Mouse (Mus musculus) lung, adult 2 months (tissue): ENCODE data around the gene Micall1.

Experiments
- CTCF ChIP-seq: fragments of 200-500 bp; IDR thresholded peaks from 2 replicates; pipeline ENCODE4 v1.5.1; 2011; ENCODE audit warnings: mild to moderate bottlenecking, low read length, control low read depth; ENCODE audit not compliant: insufficient read depth
- POLR2A ChIP-seq: fragments of 200-500 bp; IDR thresholded peaks from 2 replicates; pipeline ENCODE4 v1.6.1; 2011; ENCODE audit warnings: low read depth, mild to moderate bottlenecking, control low read depth, low read length, borderline replicate concordance; ENCODE audit errors: extremely low read depth

DNA sequence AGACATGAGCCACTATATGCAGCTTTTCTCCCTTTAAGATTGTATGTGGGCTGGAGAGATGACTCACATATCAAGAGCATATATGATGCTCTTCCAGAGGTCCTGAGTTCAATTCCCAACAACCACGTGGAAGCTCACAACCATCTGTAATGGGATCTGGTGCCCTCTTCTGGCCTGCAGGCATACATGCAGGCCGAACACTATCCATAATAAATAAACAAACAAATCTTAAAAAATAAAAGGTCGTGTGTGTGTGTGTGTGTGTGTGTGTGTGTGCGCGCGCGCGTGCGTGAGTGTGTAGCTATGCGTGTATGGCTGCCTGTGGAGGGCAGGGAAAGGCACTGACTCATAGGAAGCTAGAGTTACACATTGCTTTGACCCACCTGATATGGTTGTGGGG is 30.9 kb downstream of the Micall1 start:
- TF ChIP-seq CTCF = peak; percentile 61
- TF ChIP-seq POLR2A = no peak
